Mouse (Mus musculus) megakaryocyte, embryonic 14.5 days (primary cell): ENCODE results near the gene Tap1.
"Not testable (repeated sequence)": the region's sequence is repeated elsewhere in the genome, so short reads cannot be mapped to it uniquely, and the experiment has no call there.

Experiments used
- FLI1 ChIP-seq: IDR thresholded peaks from 2 replicates; pipeline ENCODE4 v1.6.1; 2012; ENCODE audit warnings: low read length, inconsistent platforms, mixed read lengths
- GATA1 ChIP-seq: IDR thresholded peaks from 3 replicates; pipeline ENCODE4 v1.6.1; 2012; ENCODE audit warnings: mixed read lengths, low read length, inconsistent platforms, borderline replicate concordance

GRCm38 (mm10) chr17:34230971-34231370, 43.6 kb downstream of the Tap1 start:
- not testable (repeated sequence) for TF ChIP-seq GATA1, FLI1
